Mouse (Mus musculus): ENCODE measurements around the gene Plcl2. TPM values are rescaled to one million over a fixed set of nuclear protein-coding genes. Genes with fewer than 3 reads are reported as not detected.
A peak's percentile ranks its signal among the peaks of the same experiment; 100 is the strongest.

Plcl2 gene
- polyA plus RNA-seq, 1 experiment = 6.7 TPM

GRCm38 (mm10) chr17:50514012-50514411, 4.8 kb downstream of the Plcl2 start:
- no peak overlapping the region for H3K4me3 ChIP-seq (ENCODE audit: low read depth, low read length)
- H3K27me3 ChIP-seq (ENCODE audit: control insufficient read depth, insufficient read depth, low read length) = no peaks in the 10 kb centered on the region
- peak overlapping the region; percentile 71 for H3K27ac ChIP-seq (ENCODE audit: insufficient read depth, low read depth, low read length)
- H3K4me1 ChIP-seq (ENCODE audit: control insufficient read depth, insufficient read depth, insufficient read length, low read length) = peaks cover 21% of the 10 kb centered on the region
- TF ChIP-seq POLR2A (IDR thresholded peaks at IDR 0.05; ENCODE audit: low read depth, low read length) (no peak), CTCF (IDR thresholded peaks at IDR 0.05; ENCODE audit: extremely low read depth, insufficient read length, insufficient replicate concordance, low read depth, low read length) (no peak)
- H3K36me3 ChIP-seq (ENCODE audit: control insufficient read depth, insufficient read depth, low read length) = no peaks in the 10 kb centered on the region
- 32% methylated on average over 7 of the region's 7 CpGs for WGBS

- Histone ChIP-seq H3K27me3 (ENCODE audit: control insufficient read depth, insufficient read depth, low read length) (no peaks in the 10 kb centered on the region), H3K4me1 (ENCODE audit: control insufficient read depth, insufficient read depth, insufficient read length, low read length) (peaks cover 25% of the 10 kb centered on the region), H3K36me3 (ENCODE audit: control insufficient read depth, insufficient read depth, low read length) (no peaks in the 10 kb centered on the region), H3K4me3 (ENCODE audit: low read depth, low read length) (no peak overlapping the region), H3K27ac (ENCODE audit: insufficient read depth, low read depth, low read length) (no peak overlapping the region)
- WGBS = 74% methylated on average over 4 of the region's 4 CpGs
- no peak for TF ChIP-seq CTCF (IDR thresholded peaks at IDR 0.05; ENCODE audit: extremely low read depth, insufficient read length, insufficient replicate concordance, low read depth, low read length)
- no peak for TF ChIP-seq POLR2A (IDR thresholded peaks at IDR 0.05; ENCODE audit: low read depth, low read length)
Measured at GRCm38 (mm10) chr17:50515926-50516325, 6.7 kb downstream of the Plcl2 start.

GRCm38 (mm10) chr17:50517781-50518415, 8.7 kb downstream of the Plcl2 start:
- TF ChIP-seq POLR2A (IDR thresholded peaks at IDR 0.05; ENCODE audit: low read depth, low read length) = no peak
- no peak for TF ChIP-seq CTCF (IDR thresholded peaks at IDR 0.05; ENCODE audit: extremely low read depth, insufficient read length, insufficient replicate concordance, low read depth, low read length)
- Histone ChIP-seq H3K36me3 (ENCODE audit: control insufficient read depth, insufficient read depth, low read length) (0 out of 2 replicates have a peak, but pooled peaks cover 1% of the 10 kb centered on the region), H3K27ac (ENCODE audit: insufficient read depth, low read depth, low read length) (no peak overlapping the region), H3K4me3 (ENCODE audit: low read depth, low read length) (no peak overlapping the region), H3K4me1 (ENCODE audit: control insufficient read depth, insufficient read depth, insufficient read length, low read length) (peaks cover 31% of the 10 kb centered on the region), H3K27me3 (ENCODE audit: control insufficient read depth, insufficient read depth, low read length) (no peaks in the 10 kb centered on the region)
- 61% methylated on average over 6 of the region's 6 CpGs for WGBS

- H3K36me3 ChIP-seq (ENCODE audit: control insufficient read depth, insufficient read depth, low read length) = 0 out of 2 replicates have a peak, but pooled peaks cover 1% of the 10 kb centered on the region
- no peaks in the 10 kb centered on the region for H3K27me3 ChIP-seq (ENCODE audit: control insufficient read depth, insufficient read depth, low read length)
- no peak for TF ChIP-seq CTCF (IDR thresholded peaks at IDR 0.05; ENCODE audit: extremely low read depth, insufficient read length, insufficient replicate concordance, low read depth, low read length)
- no peak for TF ChIP-seq POLR2A (IDR thresholded peaks at IDR 0.05; ENCODE audit: low read depth, low read length)
- WGBS = 36% methylated on average over 5 of the region's 5 CpGs
- no peak overlapping the region for H3K27ac ChIP-seq (ENCODE audit: insufficient read depth, low read depth, low read length)
- peaks cover 20% of the 10 kb centered on the region; the same call in 1 of the 2 replicates for H3K4me1 ChIP-seq (ENCODE audit: control insufficient read depth, insufficient read depth, insufficient read length, low read length)
- no peak overlapping the region for H3K4me3 ChIP-seq (ENCODE audit: low read depth, low read length)
Measured at GRCm38 (mm10) chr17:50519588-50519987, 10.4 kb downstream of the Plcl2 start.

GRCm38 (mm10) chr17:50522473-50523083, 13.4 kb downstream of the Plcl2 start:
- TF ChIP-seq POLR2A (IDR thresholded peaks at IDR 0.05; ENCODE audit: low read depth, low read length) = no peak
- no peak for TF ChIP-seq CTCF (IDR thresholded peaks at IDR 0.05; ENCODE audit: extremely low read depth, insufficient read length, insufficient replicate concordance, low read depth, low read length)
- WGBS = 57% methylated on average over 5 of the region's 5 CpGs
- no peak overlapping the region for H3K27ac ChIP-seq (ENCODE audit: insufficient read depth, low read depth, low read length)

GRCm38 (mm10) chr17:50524970-50525369, 15.8 kb downstream of the Plcl2 start:
- Histone ChIP-seq H3K36me3 (ENCODE audit: control insufficient read depth, insufficient read depth, low read length) (0 out of 2 replicates have a peak, but pooled peaks cover 1% of the 10 kb centered on the region), H3K27ac (ENCODE audit: insufficient read depth, low read depth, low read length) (no peak overlapping the region), H3K4me3 (ENCODE audit: low read depth, low read length) (no peak overlapping the region), H3K4me1 (ENCODE audit: control insufficient read depth, insufficient read depth, insufficient read length, low read length) (peaks cover 12% of the 10 kb centered on the region; the same call in 1 of the 2 replicates), H3K27me3 (ENCODE audit: control insufficient read depth, insufficient read depth, low read length) (no peaks in the 10 kb centered on the region)
- TF ChIP-seq CTCF (IDR thresholded peaks at IDR 0.05; ENCODE audit: extremely low read depth, insufficient read length, insufficient replicate concordance, low read depth, low read length) = no peak
- TF ChIP-seq POLR2A (IDR thresholded peaks at IDR 0.05; ENCODE audit: low read depth, low read length) = no peak
- 71% methylated on average over 6 of the region's 6 CpGs for WGBS

More at GRCm38 (mm10) chr17:50522473-50523083, 13.4 kb downstream of the Plcl2 start:
- Histone ChIP-seq H3K4me1 (ENCODE audit: control insufficient read depth, insufficient read depth, insufficient read length, low read length) (peaks cover 16% of the 10 kb centered on the region; the same call in 1 of the 2 replicates), H3K27me3 (ENCODE audit: control insufficient read depth, insufficient read depth, low read length) (no peaks in the 10 kb centered on the region), H3K4me3 (ENCODE audit: low read depth, low read length) (no peak overlapping the region), H3K36me3 (ENCODE audit: control insufficient read depth, insufficient read depth, low read length) (0 out of 2 replicates have a peak, but pooled peaks cover 1% of the 10 kb centered on the region)

- Histone ChIP-seq H3K36me3 (ENCODE audit: control insufficient read depth, insufficient read depth, low read length) (0 out of 2 replicates have a peak, but pooled peaks cover 1% of the 10 kb centered on the region), H3K4me1 (ENCODE audit: control insufficient read depth, insufficient read depth, insufficient read length, low read length) (peaks cover 12% of the 10 kb centered on the region; the same call in 1 of the 2 replicates), H3K27me3 (ENCODE audit: control insufficient read depth, insufficient read depth, low read length) (no peaks in the 10 kb centered on the region), H3K27ac (ENCODE audit: insufficient read depth, low read depth, low read length) (no peak overlapping the region), H3K4me3 (ENCODE audit: low read depth, low read length) (no peak overlapping the region)
- TF ChIP-seq CTCF (IDR thresholded peaks at IDR 0.05; ENCODE audit: extremely low read depth, insufficient read length, insufficient replicate concordance, low read depth, low read length) (no peak), POLR2A (IDR thresholded peaks at IDR 0.05; ENCODE audit: low read depth, low read length) (no peak)
- 66% methylated on average over 2 of the region's 2 CpGs for WGBS
Measured at GRCm38 (mm10) chr17:50525821-50526220, 16.6 kb downstream of the Plcl2 start.

Measured in small intestine, adult 2 months (tissue).